Mouse (Mus musculus): ENCODE measurements around the gene Arrdc1. TPM values are rescaled to one million over a fixed set of nuclear protein-coding genes. Genes with fewer than 3 reads are reported as not detected.
"Not testable (repeated sequence)": the region's sequence is repeated elsewhere in the genome, so short reads cannot be mapped to it uniquely, and the experiment has no call there.

Gene Arrdc1
- total RNA-seq (2014; rRNA removed) (2.5 and 3.1 TPM in 2 replicates), polyA plus RNA-seq (2012; rRNA removed) (7.4 and 12.7 TPM in 2 replicates)

DNA sequence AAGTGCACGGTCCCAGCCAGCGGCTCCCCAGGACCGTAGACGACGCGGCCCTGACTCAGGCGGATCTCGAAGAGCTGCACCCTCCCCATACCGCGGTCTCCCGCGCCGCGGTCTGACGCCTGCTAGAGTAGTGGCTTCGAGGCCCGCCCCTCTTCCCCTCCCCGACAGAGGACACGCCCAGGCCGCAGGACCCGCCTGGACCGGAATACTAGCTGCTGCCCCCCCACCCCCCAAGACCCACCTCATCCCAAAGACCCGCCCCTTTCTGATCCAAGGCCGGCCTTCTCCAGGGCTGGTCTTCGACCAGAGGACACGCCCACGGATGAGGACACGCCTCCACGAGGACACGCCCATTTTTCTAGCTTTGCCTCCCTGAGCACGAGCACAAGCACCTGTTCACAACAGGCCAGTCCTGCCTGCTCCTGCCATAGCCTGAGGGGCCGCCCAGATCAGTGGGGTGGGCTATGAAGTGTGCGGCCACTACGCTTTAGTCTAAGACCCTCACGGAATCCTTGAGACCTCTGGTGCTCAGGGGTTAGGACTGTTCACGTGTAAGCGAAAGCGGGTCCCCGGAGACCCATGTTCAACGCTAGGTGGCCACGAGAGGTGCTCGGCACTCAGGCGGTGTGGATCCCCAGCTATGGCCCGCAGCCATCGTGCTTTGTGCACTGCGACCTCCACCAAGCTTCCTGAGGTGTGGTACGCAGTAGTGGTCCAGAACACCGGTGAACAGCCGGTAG is at the start of gene Arrdc1:
TSS of gene Arrdc1 (minus strand) at position 196 of the 740 bp plus-strand sequence.
- peak within 1 kb of the TSS; percentile 11 for H3K27ac ChIP-seq (replicated peaks; ENCODE audit: insufficient read depth, low read depth, low read length)
- WGBS, result under 1% methylated on average over 49 of the region's 49 CpGs
- DNase-seq (ENCODE audit: extremely low read depth, low read depth, low spot score), result peak; percentile 92
- H3K36me3 ChIP-seq (ENCODE audit: control insufficient read depth, insufficient read depth, low read length), result no peaks in the 10 kb centered on the region
- TF ChIP-seq POLR2A (IDR thresholded peaks at IDR 0.05; ENCODE audit: extremely low read depth, insufficient read depth, low read length) (peak; percentile 60), CTCF (IDR thresholded peaks at IDR 0.05; ENCODE audit: low read depth, low read length) (peak; percentile 76)
- H3K27me3 ChIP-seq (ENCODE audit: control insufficient read depth, insufficient read depth, low read length), result no peaks in the 10 kb centered on the region
- peak within 1 kb of the TSS; percentile 81 for H3K9ac ChIP-seq (ENCODE audit: low read depth, low read length)
- H3K4me1 ChIP-seq (ENCODE audit: control insufficient read depth, insufficient read depth, low read length), result no peaks in the 10 kb centered on the region
- H3K79me2 ChIP-seq (ENCODE audit: control insufficient read depth, insufficient read depth, low read length), result no peaks in the 10 kb centered on the region
- H3K4me3 ChIP-seq (ENCODE audit: insufficient read depth, low read depth, low read length), result peak within 1 kb of the TSS; percentile 73

DNA sequence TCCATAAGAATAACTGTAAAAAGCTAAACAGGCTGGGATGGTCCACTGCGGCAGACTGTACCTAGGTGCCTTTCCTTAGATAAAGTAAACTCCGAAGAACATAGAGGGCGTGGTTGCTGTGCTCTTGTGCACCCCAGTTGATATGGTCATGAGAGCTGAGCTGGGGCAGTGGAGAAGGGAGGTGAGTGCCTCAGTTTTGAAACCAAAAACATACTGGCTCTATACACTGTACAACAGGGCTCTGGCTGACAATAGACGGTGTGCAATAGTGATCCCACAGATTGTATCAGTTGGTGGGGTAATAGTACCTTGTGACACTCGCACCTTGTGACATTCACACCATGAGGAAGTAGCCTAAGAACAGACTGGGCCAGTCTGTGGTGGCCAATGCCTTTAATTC is 41.9 kb upstream of the Arrdc1 start:
- peaks cover 4% of the 10 kb centered on the region for H3K4me1 ChIP-seq (ENCODE audit: control insufficient read depth, insufficient read depth, low read length)
- no peak overlapping the region for H3K27ac ChIP-seq (replicated peaks; ENCODE audit: insufficient read depth, low read depth, low read length)
- no peak for TF ChIP-seq POLR2A (IDR thresholded peaks at IDR 0.05; ENCODE audit: extremely low read depth, insufficient read depth, low read length)
- no peak for TF ChIP-seq CTCF (IDR thresholded peaks at IDR 0.05; ENCODE audit: low read depth, low read length)
- peak; percentile 40 for DNase-seq (ENCODE audit: extremely low read depth, low read depth, low spot score)
- H3K36me3 ChIP-seq (ENCODE audit: control insufficient read depth, insufficient read depth, low read length), result peaks cover 3% of the 10 kb centered on the region; the same call in 1 of the 2 replicates
- no peak overlapping the region for H3K9ac ChIP-seq (ENCODE audit: low read depth, low read length)
- WGBS, result 82% methylated on average over 5 of the region's 5 CpGs
- 0 out of 2 replicates have a peak, but pooled peaks cover 3% of the 10 kb centered on the region for H3K79me2 ChIP-seq (ENCODE audit: control insufficient read depth, insufficient read depth, low read length)
- H3K4me3 ChIP-seq (ENCODE audit: insufficient read depth, low read depth, low read length), result no peak overlapping the region
- no peaks in the 10 kb centered on the region for H3K27me3 ChIP-seq (ENCODE audit: control insufficient read depth, insufficient read depth, low read length)

DNA sequence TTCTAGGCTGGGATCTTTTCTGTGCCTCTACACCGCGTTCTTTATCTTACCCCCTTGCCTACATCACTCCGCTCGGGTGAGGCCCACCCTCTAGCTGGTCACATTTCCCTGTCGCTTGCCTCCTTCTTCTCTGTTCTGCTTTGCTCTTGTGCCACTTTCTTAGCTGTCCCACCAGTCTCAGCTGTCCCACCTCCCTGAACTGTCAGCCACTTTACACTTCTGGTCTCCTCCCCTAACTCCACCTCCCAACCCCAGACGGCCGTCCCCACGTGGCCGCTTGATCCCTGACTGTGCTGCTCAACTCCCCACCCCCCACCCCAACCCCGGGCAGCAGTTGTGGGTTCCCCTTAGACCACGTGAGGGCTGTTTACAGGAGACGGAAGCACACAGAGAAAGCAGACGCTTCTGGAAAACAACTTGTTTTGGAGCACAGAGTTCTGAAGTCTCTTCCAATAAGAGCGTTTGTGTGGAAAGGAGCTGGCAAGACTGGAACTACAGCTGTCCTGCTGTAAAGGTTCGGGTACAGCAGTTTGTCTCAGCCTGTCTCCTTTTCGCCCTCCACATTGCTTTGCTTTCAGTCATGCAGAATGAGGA is 40.7 kb upstream of the Arrdc1 start, which contains the start of gene Pnpla7:
TSS of gene Pnpla7 (plus strand) at position 330 of the 594 bp plus-strand sequence.
- under 1% methylated on average over 16 of the region's 16 CpGs for WGBS
- DNase-seq (ENCODE audit: extremely low read depth, low read depth, low spot score), result peak; percentile 91
- Histone ChIP-seq H3K27ac (replicated peaks; ENCODE audit: insufficient read depth, low read depth, low read length) (peak within 1 kb of the TSS; percentile 96), H3K4me3 (ENCODE audit: insufficient read depth, low read depth, low read length) (peak within 1 kb of the TSS; percentile 78), H3K4me1 (ENCODE audit: control insufficient read depth, insufficient read depth, low read length) (peaks cover 4% of the 10 kb centered on the region), H3K79me2 (ENCODE audit: control insufficient read depth, insufficient read depth, low read length) (0 out of 2 replicates have a peak, but pooled peaks cover 3% of the 10 kb centered on the region), H3K9ac (ENCODE audit: low read depth, low read length) (peak within 1 kb of the TSS; percentile 83), H3K27me3 (ENCODE audit: control insufficient read depth, insufficient read depth, low read length) (no peaks in the 10 kb centered on the region), H3K36me3 (ENCODE audit: control insufficient read depth, insufficient read depth, low read length) (no peaks in the 10 kb centered on the region)
- TF ChIP-seq POLR2A (IDR thresholded peaks at IDR 0.05; ENCODE audit: extremely low read depth, insufficient read depth, low read length) (peak; percentile 14; the same call in 1 of the 2 replicates), CTCF (IDR thresholded peaks at IDR 0.05; ENCODE audit: low read depth, low read length) (no peak)

DNA sequence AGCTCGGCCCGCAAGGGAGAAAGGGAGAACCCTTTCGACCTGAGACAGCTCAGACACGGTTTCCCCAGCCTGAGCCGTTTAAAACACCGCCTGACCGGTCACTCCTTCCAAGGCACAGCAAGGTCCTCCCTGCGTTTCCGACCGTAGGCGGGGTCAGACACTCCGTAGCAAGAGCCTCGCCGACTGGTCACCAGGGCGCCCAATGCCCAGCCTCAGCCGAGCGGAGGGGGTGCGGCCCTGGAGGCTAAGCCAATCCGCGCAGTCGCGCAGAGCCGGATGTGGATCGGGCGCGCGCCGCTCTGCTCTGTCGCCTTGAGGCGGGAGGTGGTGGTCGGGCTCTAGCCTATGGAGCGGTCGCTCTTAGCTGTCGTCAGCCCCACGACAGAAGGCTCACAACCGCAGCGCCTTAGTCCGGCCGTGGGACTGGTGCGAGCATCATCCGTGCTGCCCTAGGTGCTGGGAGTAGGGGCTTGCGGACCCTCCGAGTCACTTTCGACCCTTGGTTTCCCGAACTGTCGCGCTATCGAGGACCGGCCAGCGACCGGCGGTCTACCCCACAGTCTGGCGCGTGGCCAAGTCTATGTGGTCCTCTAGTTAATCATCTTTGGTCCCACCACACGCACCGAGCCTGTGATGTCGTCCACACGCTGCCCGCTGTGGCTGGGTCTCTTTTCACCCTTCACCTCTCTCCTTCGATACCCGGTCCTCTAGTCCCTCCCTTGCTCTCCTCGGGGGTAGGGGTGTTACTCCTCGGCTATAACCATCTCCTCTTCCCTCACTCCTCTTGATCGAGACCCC is 40.1 kb upstream of the Arrdc1 start, which contains the start of gene Mrpl41:
TSS of gene Mrpl41 (minus strand) at position 193 of the 798 bp plus-strand sequence.
- WGBS, result under 1% methylated on average over 64 of the region's 64 CpGs
- Histone ChIP-seq H3K36me3 (ENCODE audit: control insufficient read depth, insufficient read depth, low read length) (no peaks in the 10 kb centered on the region), H3K27ac (replicated peaks; ENCODE audit: insufficient read depth, low read depth, low read length) (peak within 1 kb of the TSS; percentile 96), H3K4me1 (ENCODE audit: control insufficient read depth, insufficient read depth, low read length) (peaks cover 4% of the 10 kb centered on the region), H3K79me2 (ENCODE audit: control insufficient read depth, insufficient read depth, low read length) (0 out of 2 replicates have a peak, but pooled peaks cover 3% of the 10 kb centered on the region), H3K4me3 (ENCODE audit: insufficient read depth, low read depth, low read length) (peak within 1 kb of the TSS; percentile 78), H3K27me3 (ENCODE audit: control insufficient read depth, insufficient read depth, low read length) (no peaks in the 10 kb centered on the region), H3K9ac (ENCODE audit: low read depth, low read length) (peak within 1 kb of the TSS; percentile 83)
- peak; percentile 92 for DNase-seq (ENCODE audit: extremely low read depth, low read depth, low spot score)
- peak; percentile 93 for TF ChIP-seq POLR2A (IDR thresholded peaks at IDR 0.05; ENCODE audit: extremely low read depth, insufficient read depth, low read length)
- no peak for TF ChIP-seq CTCF (IDR thresholded peaks at IDR 0.05; ENCODE audit: low read depth, low read length)

DNA sequence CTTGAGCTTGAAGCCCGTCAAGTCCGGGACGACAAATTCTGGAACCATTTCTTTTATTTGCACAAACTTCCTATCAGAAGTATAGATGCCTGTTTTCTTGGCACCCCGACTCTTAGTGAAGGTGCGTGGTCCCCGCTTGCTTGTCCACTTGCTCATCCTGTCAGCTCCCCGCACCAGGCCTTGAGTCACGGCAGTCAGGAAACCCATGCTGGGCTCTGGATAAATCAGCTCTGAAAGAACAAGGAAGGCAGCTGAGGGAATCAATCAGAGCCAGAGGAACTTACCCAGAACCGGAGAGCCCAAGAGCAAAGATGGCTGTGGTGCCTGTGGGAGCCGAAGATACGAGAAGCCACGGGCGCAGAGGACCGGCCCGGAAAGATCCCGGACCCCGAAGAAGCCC is 39.4 kb upstream of the Arrdc1 start:
- H3K27me3 ChIP-seq (ENCODE audit: control insufficient read depth, insufficient read depth, low read length); H3K4me1 ChIP-seq (ENCODE audit: control insufficient read depth, insufficient read depth, low read length); H3K79me2 ChIP-seq (ENCODE audit: control insufficient read depth, insufficient read depth, low read length); H3K36me3 ChIP-seq (ENCODE audit: control insufficient read depth, insufficient read depth, low read length); DNase-seq (ENCODE audit: extremely low read depth, low read depth, low spot score): not testable (repeated sequence)
- H3K4me3 ChIP-seq (ENCODE audit: insufficient read depth, low read depth, low read length), result peak overlapping the region; percentile 78
- peak overlapping the region; percentile 72 for H3K27ac ChIP-seq (replicated peaks; ENCODE audit: insufficient read depth, low read depth, low read length)
- peak overlapping the region; percentile 81 for H3K9ac ChIP-seq (ENCODE audit: low read depth, low read length)
- WGBS, result under 1% methylated on average over 17 of the region's 17 CpGs

Measured in liver, adult 2 months (tissue).